Mouse (Mus musculus): Measurements from ENCODE around the gene Cdadc1.
A peak's percentile ranks its signal among the peaks of the same experiment; 100 is the strongest.

DNA sequence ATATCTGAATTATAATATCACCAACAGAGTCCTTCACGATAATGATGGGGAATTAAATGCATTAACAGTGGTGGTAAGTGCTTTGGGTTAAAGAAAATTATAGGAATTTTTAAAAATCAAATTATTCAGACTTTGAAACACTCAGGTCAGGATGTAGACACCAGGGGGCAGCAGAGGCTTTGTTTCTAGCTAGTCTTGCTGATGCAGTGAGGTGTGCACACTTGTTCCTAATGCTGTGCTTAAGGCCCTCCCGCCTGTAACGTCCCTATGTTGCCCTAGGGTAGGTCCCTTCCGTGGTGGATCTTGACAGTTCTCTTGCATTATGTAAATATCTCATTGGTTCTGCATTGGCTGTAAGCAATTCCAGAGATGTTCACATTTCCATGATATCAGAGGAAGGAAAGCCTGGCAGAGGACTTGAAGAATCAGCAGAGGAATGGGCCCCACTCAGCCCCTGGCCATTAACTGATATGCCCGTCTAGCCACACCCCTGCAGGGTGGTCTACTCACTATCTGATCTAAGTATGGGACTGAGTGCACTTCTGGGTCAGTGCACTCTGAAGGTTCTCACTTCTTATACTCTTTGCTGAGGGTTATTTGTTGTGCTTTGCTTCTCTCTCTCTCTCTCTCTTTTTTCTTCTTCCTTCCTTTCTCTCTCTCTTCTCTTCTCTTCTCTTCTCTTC lies 8.1 kb upstream of the Cdadc1 start:
- TF ChIP-seq POLR2A (IDR thresholded peaks at IDR 0.05; ENCODE audit: borderline replicate concordance, extremely low read depth, insufficient read depth, insufficient read length, poor library complexity, severe bottlenecking) = no peak
- peak; percentile 64; the same call in 1 of the 2 replicates for TF ChIP-seq CTCF (IDR thresholded peaks at IDR 0.05; ENCODE audit: borderline replicate concordance, extremely low read depth, insufficient read depth, insufficient read length)
